Mouse (Mus musculus) testis, adult 2 months (tissue): ENCODE data around the gene Magi1.

Experiments
- CTCF ChIP-seq: fragments of 200-500 bp; IDR thresholded peaks from 2 replicates; pipeline ENCODE4 v1.5.1; 2012; ENCODE audit warnings: low read depth, mild to moderate bottlenecking, inconsistent platforms, low read length, moderate library complexity; ENCODE audit not compliant: control insufficient read depth, insufficient read depth, insufficient replicate concordance
- POLR2A ChIP-seq: fragments of 200-500 bp; IDR thresholded peaks from 2 replicates; pipeline ENCODE4 v1.6.1; 2012; ENCODE audit warnings: low read depth, mild to moderate bottlenecking, inconsistent platforms, low read length, moderate library complexity; ENCODE audit not compliant: control insufficient read depth

- no peak for TF ChIP-seq CTCF
- no peak for TF ChIP-seq POLR2A
These were observed 127.7 kb downstream of the Magi1 start for GRCm38 (mm10) chr6:94155996-94156395.
